Mouse (Mus musculus): Measurements from ENCODE around the gene Primpol. TPM values are rescaled to one million over a fixed set of nuclear protein-coding genes. Genes with fewer than 3 reads are reported as not detected.

The Primpol gene
- 1 to 10 TPM; 4.2 to 6.0 TPM for total RNA-seq (2021)
- long read RNA-seq, experiment 1, partial matches to known transcripts, result 0 of 1 reads
- long read RNA-seq, experiment 1, other reads (novel, unspliced or antisense), result 0 of 1 reads
- long read RNA-seq, experiment 2, partial matches to known transcripts, result 0 of 3 reads
- long read RNA-seq, experiment 2, other reads (novel, unspliced or antisense), result 3 of 3 reads

GRCm38 (mm10) chr8:46616879-46617689 is at the start of gene Primpol, which contains the start of gene Casp3:
Gene Primpol (minus strand): TSS chr8:46617212.
Gene Casp3 (plus strand): TSS chr8:46617291.
- DNase-seq (ENCODE audit: low spot score in 2 of 2), result peak; percentile 91 to 95

GRCm38 (mm10) chr8:46655919-46656318 is 38.9 kb upstream of the Primpol start:
- DNase-seq (ENCODE audit: low spot score in 2 of 2), result no peak

- DNase-seq (ENCODE audit: low spot score in 2 of 2), result no peak
Measured at GRCm38 (mm10) chr8:46651872-46652271, 34.9 kb upstream of the Primpol start.

- DNase-seq (ENCODE audit: low spot score in 2 of 2), result no peak
Measured at GRCm38 (mm10) chr8:46648421-46648820, 31.4 kb upstream of the Primpol start.

DNA sequence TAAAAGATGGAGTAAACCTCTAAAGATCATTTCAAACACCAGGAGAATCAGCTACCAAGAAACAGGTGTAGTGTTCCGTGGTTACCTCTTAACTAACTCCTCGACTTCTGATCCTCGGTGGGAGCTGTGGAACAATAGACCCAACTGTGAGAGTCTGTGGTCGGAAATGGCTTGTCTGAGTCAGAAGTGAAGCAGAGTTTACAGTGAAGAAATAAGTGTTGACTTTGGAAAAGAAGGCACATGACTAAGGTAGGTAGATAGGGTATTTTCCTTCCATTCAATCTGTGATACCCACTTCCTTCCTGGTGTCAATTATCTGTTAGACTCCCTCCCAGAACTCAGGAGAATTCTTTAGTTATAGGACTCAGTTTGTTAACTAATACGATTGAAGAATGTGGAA is 24.3 kb upstream of the Primpol start:
- no peak for DNase-seq (ENCODE audit: low spot score in 2 of 2)

DNA sequence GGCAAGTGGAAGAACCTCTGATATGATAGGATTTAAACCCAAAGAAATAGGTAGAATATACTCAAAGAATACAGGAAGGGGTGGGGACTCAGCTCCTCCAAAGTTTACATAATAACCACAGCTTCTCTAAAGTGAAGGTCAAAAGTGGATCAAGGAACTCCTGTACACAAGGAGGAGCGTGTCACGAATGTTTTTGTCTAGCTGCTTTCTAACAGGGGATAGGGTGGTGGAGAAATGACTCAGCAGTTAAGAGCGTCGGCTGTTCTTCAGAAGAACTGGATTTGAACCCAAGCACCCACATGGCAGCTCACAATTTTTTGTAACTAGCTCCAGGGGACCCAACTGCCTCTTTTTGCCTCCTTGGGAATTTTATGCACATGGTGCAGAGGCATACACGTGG is 22.8 kb upstream of the Primpol start:
- DNase-seq (ENCODE audit: low spot score in 2 of 2), result no peak

DNA sequence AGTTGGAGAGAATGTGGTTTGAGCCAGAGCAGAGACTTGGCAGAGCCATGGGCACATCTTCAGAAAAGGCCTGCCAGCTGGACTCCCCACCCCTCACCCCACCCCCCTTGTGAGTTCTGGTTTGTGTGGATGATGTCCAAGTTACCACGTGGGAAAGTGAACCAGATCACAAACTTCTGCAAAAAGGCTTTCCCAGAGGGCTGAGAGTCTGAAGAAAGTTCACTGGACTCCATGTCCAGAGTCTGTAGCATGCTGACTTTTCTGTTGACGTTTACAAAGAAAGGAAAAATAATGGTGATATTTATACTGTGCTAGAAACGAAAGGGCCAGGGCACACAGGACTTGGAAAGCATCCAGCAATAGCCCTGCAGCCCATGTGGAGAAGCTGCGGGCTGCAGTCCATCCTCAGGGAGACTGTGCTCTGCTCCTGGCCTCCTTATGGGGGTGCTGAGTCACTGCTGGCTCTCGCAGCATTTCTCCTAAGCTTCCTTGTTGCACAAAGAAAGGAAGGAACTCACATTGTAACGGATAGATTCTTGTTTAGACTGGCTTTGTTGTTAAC is 22.1 kb upstream of the Primpol start:
- peak; percentile 29 to 34 for DNase-seq (ENCODE audit: low spot score in 2 of 2)

- DNase-seq (ENCODE audit: low spot score in 2 of 2), result no peak
Measured at GRCm38 (mm10) chr8:46630932-46631331, 13.9 kb upstream of the Primpol start.

DNA sequence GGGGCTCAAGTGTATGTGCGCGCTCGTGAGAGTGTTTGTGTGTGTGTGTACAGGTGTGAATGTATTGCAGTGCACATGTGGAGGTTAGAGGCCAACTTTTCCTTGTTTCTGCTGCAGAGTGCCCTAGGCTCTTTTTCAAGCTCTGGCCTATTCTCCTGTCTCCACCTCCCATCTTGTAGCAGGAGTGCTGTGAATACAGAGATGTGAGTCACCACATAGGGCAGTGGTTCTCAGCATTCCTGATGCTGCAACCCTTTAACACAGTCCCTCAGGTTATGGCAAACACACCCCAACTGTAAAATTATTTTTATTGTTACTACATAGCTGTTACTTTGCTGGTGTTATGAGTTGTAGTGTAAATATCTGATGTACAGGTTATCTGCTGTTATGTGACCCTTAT is 13.4 kb upstream of the Primpol start:
- DNase-seq (ENCODE audit: low spot score in 2 of 2), result no peak

- DNase-seq (ENCODE audit: low spot score in 2 of 2), result no peak
Measured at GRCm38 (mm10) chr8:46628645-46629044, 11.6 kb upstream of the Primpol start.

DNA sequence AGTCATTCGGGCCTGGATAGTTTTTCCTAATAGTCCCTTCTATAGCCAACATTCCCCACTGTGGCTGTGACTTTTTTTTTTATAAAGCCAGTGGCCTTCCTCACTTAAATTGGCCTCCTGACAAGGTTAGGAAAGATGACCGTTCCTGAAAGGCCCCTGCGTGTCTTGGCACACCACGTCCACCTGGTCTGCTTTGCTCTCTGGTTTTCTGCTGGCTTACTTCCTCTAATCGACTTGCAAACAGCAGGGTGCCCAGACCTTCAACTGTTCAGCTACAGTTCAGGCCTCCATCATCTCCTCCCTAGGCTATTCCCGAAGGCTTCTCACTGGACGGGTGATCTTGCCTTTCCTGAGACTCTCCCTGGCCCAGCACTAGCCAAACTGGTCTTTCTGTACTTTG is 10.9 kb upstream of the Primpol start:
- no peak for DNase-seq (ENCODE audit: low spot score in 2 of 2)

GRCm38 (mm10) chr8:46626642-46627041 is 9.6 kb upstream of the Primpol start:
- no peak for DNase-seq (ENCODE audit: low spot score in 2 of 2)

DNA sequence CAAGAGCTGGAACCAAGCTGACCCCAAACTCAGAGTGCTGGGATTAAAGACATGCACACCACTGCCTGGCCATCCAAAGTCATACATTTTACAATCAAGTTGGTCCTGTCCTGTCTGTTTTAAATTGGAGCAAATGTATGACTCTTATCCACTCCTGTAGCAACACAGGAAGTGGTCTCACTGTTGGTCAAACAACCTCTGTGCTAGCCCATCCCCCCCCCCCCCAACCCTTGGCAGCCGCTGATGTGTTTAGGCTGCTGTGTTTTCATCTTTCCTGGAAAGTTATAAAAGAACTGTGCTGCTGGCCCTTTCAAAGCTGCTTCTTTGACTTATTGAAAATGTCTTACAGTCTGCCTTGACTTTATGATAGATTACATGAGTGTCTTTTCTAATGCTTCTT is 8.2 kb upstream of the Primpol start:
- DNase-seq (ENCODE audit: low spot score in 2 of 2), result no peak

- no peak for DNase-seq (ENCODE audit: low spot score in 2 of 2)
Measured at GRCm38 (mm10) chr8:46622446-46623270, 5.6 kb upstream of the Primpol start.

DNA sequence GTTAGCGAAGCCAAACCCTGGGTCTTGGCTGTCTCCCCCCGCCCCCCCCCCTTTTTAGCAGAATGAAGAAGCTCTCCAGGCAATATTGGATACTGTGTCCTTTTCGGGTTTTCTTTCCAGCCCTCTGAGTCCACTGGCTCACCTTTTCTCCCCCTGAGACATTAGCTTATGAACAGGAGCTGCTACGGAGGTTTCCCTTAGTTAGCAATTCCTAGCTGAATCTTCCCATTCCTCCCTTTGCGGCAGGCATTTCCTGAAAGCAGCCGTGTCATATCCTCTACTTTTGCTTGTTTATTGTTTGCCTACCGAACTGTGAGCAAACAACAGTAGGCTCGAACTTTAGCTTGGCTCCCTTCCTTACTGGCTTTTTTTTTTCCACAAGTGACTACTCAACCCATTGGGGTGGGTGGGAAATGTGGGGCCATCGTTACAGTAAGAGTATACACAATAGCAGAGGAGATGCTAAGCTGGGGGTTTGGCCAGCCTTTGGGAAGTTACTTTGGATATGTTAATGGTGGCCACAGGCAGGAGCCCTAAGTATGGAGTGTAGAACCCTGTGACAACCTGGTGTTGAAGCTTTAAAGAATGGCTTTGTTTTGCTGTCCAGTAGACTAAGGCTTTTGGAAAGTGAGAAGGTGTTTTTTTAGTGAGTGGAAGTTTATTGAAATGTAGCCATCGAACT is 1.8 kb upstream of the Primpol start:
- DNase-seq (ENCODE audit: low spot score in 2 of 2), result no peak

- no peak for DNase-seq (ENCODE audit: low spot score in 2 of 2)
Measured at GRCm38 (mm10) chr8:46617690-46618620, 943 bp upstream of the Primpol start.

GRCm38 (mm10) chr8:46615936-46616335 is 1.1 kb downstream of the Primpol start:
- no peak for DNase-seq (ENCODE audit: low spot score in 2 of 2)

DNA sequence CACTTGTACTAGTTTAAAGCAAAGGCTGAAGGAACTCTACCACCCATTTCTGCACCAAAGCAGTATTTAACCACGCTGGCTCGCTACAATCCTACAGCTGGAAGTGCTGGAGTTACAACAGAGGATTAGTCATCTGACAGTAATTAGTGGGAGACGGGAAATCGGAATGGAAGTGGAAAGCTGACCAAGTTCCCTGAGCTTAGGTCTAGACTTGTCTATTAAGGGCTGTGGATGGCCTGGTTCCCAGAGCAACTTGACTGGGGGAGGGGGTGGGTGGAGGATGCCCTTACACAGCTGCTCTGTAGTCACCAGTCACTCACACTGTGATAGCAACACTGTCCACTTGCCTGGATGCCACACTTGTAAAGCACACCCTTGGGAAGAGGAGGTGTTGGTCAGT is 3.6 kb downstream of the Primpol start:
- no peak for DNase-seq (ENCODE audit: low spot score in 2 of 2)

DNA sequence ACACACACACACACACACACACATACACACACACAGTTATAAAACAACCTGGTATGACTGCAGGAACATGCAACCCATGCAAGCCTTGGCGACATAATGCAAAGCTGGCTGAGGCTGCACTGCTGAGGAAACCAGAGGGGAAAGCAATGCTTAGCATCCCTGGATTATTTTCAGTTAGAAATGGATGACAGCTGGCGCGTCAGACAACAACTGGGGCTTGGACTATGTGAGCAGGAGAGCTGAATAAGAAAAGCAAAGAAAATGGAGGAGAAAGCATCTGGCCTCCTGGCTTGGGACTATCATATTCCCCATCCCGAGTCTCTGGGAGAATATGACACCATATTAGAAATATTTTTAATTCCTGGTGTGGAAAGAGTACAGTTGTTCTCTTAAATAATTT is 4.1 kb downstream of the Primpol start:
- no peak for DNase-seq (ENCODE audit: low spot score in 2 of 2)

DNA sequence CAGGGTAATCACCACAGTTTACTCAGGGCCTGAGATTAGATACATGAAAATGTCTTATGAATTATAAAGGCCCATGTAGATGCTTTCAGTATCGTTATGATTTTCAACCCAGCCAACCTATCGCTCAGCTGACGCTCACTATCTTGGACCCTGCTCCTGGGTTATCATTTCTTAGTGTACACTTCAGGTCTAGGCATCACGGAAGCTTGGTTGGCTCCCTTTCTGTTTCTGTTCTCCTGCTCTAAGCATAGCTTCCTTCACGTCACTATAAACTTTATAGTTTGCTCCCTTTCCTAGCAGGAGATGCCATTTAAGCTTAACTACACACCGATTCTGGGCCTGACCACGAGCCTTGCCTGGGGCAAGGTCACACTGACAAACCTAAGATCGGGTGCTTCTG is 5.5 kb downstream of the Primpol start:
- DNase-seq (ENCODE audit: low spot score in 2 of 2), result no peak
